Mouse (Mus musculus) hindlimb bud, embryonic 11.5 days (tissue): ENCODE measurements at regions not wholly inside any gene's neighbourhood (a gene's known extent, or its start where the extent isn't known, plus 50 kb on each side); places are given as distances from the start of the nearest gene placed in this dataset.
"Not testable (repeated sequence)": the region's sequence is repeated elsewhere in the genome, so short reads cannot be mapped to it uniquely, and the experiment has no call there.

ENCODE experiments used
- DNase-seq: peaks from one replicate; pipeline ENCODE4 v3.0.0-alpha.2; 2012; ENCODE audit warnings: low read depth, low spot score; ENCODE audit errors: extremely low spot score

GRCm38 (mm10) chr3:57957352-57957751 is 109.5 kb upstream of the Pfn2 start:
- no peak for DNase-seq

DNA sequence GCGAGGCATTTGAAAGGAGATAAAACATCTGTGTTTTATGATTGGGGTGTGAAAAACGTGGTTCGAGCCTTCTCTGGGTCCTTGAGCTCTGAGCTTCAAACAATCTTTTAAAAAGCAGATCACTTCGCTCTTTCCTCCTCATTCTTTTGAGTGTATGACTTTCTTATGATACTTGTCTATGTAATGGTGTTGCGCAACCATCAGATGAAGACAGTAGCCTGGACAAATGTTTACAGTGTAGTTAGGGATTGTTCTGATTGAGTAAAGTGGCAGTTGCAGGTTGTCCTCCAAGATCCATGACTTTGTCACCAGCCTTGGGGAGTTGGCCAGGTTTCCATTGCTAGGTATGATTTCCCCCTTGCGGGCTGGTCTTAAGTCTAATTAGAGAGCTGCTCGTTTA is 116.1 kb upstream of the Pfn2 start:
- DNase-seq = no peak

DNA sequence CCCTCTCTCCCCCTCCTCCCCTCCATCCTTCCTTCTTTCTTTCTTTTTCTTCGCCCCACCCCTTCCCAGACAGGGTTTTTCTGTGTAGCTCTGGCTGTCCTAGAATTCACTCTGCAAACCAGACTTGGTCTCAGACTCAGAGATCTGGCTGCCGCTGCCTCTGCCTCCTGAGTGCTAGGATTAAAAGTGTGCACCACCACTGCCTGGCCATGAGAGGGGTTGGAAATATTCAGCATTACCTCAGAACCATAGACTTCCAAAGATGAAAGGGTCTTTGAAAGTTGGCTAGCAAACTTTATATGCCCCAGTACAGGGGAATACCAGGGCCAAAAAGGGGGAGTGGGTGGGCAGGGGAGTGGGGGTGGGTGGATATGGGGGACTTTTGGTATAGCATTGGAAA is 122.7 kb upstream of the Pfn2 start:
- not testable (repeated sequence) for DNase-seq

DNA sequence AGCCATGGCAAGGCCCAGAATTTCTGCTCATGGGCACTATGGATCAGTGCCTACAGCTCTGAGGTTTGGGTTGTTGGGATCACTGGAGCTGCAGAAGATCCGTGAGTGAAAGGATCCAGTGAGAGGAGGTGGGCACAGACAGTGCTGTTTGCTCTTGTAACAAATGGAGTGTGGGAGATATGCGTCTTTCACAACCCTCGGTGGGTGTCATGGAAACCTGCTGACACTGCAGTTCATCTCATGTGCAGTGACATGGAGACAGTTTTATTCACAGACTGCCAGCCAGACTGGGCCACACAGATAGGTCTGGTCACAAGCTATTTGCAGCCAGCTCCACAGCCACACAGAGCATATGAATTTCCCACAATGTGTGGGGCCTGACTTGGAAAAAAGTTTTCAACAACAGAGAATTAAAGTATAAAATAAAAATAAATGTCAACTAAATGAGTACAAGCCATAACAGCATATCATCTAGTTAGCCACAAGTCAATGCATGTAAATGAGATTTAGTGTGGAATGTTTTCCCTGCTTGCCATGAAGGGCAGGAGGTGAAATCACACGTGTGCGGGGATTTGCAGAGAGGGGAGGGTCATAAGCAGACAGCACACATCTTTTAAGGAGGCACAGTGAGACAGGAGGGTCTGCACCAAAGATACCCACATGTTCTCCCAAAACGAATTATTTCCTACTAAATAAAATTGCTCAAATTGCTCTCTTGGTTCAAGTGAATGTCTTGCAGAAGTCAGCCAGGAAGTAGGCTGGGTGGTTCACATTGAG is 124.8 kb upstream of the Pfn2 start:
- no peak for DNase-seq

DNA sequence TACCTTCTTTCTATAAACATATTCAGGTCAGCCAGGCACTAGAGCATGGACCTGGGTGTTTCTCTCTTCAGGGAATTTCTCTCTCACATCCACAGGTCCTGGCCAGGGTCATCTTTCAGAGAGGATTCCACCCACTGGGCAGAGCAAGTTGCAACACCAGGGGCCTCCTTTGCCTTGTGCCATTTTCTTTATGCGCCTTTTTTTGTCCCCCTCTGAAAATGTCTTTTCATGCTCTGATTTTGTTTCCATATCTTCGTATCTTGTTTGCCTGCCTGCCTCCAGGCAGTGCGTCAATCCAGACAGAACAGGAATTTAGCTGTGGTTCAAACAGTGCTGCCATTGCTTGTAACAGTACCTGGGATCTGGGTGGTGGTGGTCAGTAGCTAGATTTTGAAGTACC is 125.7 kb upstream of the Pfn2 start:
- DNase-seq = no peak

- no peak for DNase-seq
Observed at GRCm38 (mm10) chr3:57975379-57975778, 127.5 kb upstream of the Pfn2 start.

GRCm38 (mm10) chr3:57976640-57977229 is 128.9 kb upstream of the Pfn2 start:
- no peak for DNase-seq

DNA sequence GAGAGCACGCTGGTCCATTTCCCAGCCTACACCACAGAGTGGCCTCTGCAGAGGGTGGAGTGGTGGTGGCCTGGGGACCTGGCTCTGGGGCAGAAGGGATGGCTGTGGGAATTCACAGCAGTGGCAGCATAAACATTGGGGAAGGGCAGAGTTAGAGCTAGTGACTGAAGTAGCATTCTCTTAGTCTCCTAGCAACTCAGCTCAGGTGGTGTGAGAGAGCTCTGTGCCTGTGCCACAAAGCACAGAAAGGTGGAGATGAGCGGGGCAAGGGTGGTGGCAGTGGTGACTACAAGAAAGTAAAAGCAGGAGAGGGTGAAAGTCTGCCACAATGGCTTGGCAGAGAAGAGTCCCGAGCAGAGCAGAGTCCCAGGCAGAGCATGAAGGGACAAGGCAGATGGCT is 140.3 kb upstream of the Pfn2 start:
- no peak for DNase-seq

DNA sequence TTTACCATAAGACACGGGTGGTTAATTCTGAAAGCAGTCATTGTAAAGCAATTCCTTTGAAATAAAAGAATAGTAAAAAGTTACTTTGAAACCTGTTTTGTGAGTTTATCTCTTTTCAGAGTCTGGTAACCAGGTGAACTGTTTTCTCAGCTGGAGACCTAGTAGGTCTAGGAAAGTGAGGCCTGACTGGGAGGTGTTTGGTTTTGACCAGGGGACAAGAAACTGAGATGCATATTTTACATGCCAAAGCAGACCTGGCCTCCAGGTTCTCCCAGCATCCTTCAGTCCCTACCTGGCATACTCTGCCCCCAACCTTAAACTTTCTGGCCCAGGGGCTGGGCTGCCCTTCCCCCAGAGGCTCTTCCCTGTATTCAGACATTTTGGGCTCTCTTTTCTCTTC is 142.9 kb upstream of the Pfn2 start:
- no peak for DNase-seq

GRCm38 (mm10) chr3:57998121-57999102 is 150.5 kb upstream of the Pfn2 start:
- no peak for DNase-seq

- peak; percentile 60 for DNase-seq
Observed at GRCm38 (mm10) chr3:58002792-58003574, 155.1 kb upstream of the Pfn2 start.

- no peak for DNase-seq
Observed at GRCm38 (mm10) chr3:58024750-58025392, 177.0 kb upstream of the Pfn2 start.

GRCm38 (mm10) chr3:58049618-58050017 is 201.7 kb upstream of the Pfn2 start:
- no peak for DNase-seq

- DNase-seq = no peak
Observed at GRCm38 (mm10) chr3:58054726-58055125, 206.8 kb upstream of the Pfn2 start.

GRCm38 (mm10) chr3:58055181-58055580 is 207.3 kb upstream of the Pfn2 start:
- no peak for DNase-seq

- DNase-seq = no peak
Observed at GRCm38 (mm10) chr3:58056191-58057063, 208.5 kb upstream of the Pfn2 start.

DNA sequence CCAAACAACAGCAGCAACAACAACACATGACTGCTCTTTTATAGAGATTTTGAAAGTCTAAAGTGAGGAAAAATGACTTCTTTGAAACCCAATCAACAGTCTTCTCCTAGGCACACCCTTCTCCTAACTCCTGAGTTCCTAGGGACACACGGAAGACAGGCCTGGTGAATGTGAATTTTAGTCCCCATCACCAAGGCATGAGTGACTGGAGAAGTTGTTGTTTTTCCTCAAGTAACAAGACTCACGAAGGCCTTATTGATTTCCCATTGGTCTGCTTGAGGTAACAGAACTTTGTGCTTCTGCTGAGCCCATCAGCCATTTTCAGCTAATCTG is 209.2 kb upstream of the Pfn2 start:
- DNase-seq = no peak

GRCm38 (mm10) chr3:58058134-58058533 is 210.3 kb upstream of the Pfn2 start:
- DNase-seq = no peak

DNA sequence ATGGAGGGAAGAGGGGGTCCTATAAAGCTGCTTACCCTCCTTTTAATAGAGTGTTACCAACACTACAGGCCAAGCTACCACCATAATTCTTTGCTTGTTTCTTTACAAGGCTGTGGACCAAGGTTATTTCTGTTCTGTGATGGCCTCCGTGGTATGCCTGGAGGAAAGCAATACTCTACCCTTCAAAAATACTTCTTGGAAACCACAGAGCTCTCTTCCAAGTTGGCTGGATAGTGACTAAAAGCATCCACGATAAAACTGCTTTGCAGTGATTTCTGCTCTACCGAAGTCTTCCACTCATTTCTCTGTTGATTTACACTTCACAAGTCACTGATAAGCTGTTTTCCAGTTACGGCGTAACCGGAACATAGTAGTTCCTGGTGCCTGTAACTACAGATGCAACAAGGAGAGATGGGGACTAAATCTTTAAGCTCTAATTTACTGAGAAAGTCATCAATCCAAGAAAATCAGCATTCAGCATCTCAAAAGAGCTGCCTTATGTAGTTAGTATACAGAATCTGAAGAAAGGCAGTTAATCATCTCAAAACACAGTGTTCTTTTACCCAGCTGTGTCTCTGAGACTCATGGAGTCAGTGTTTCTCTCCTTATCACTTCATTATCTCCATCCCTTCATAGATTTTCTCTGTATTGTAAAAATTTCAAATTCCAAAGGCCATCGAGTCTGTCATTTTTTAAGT is 216.1 kb upstream of the Pfn2 start:
- no peak for DNase-seq
